Mouse (Mus musculus) embryo, embryonic 10.5 days (tissue): ENCODE data around the gene Mbd3l2.
A peak's percentile ranks its signal among the peaks of the same experiment; 100 is the strongest.
"Not testable (repeated sequence)": the region's sequence is repeated elsewhere in the genome, so short reads cannot be mapped to it uniquely, and the experiment has no call there.

Experiments used
- DNase-seq: peaks from one replicate; pipeline ENCODE4 v3.0.0-alpha.2; 2015; ENCODE audit warnings: low spot score

The Mbd3l2 gene

DNA sequence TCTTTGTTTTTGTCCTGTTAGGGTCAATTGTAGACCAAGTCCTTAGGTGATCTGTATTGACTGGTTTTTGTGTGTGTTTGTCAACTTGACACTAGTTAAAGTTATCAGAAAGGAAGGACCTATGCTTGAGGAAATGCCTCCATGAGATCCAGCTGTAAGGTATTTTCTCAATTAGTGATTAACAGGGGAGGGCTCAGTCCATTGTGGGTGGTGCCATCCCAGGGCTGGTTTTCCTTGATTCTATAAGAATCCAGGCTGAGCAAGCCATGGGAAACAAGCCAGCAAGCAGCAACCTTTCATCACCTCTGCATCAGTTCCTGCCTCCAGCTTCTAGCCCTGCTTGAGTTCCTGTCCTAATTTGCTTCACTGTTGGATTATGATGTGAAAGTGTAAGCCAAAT, at the start of gene Mbd3l2:
Mbd3l2 (plus strand) TSS at position 301 of the 400 bp plus-strand sequence.
- no peak for DNase-seq

DNA sequence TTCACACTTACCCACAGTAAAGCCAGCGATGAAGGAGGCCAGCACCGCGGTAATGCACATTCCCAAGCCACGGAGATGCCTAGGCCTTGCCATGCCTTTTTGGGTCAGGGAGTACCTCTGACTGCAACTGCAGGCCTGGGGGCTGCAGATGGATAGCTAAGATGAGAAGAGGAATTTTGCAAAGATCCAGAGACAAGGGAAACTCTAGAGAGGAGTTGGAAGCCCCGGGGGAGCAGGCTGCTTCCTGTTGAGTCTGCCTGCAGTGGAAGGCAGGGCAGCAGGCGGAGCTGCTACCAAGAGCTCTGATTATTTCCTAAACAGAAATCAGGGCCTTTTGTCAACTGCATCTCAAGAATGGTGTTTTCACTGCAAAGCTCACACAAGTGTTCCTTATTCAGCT, 44.7 kb upstream of the Mbd3l2 start:
- DNase-seq = peak; percentile 32

DNA sequence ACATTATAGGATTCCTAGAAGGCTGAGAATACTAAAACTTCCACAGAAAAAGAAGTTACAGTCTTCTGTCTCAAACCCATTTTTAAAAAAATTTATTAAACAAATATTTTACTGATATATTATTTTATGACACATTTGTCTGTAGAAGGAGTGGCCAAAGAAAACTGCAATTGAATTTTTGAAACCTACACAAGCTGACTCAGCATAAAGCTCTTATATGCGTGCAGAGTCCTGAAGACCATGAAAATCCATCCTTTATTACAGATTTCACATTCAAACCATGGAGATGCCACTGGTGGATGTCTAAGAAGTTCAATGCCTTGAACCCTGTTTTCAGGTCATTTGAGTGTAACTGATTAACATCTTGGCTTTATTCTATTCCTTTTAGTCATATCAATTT, 30.8 kb upstream of the Mbd3l2 start:
- DNase-seq = no peak

DNA sequence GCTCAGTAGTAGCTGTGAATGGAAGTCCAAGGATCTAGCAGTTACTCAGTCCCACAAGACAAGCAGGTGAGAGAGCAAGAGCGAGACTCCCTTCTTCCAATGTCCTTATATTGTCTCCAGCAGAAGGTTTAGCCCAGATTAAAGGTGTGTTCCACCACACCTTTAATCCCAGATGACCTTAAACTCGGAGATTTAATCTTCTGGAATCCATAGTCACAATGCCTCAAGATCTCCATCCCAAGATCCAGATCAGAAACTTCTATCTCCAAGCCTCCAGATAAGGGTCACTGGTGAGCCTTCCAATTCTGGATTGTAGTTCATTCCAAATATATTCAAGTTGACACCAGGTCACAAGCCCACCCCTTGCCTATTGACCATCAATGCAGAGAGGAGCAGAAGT, 27.6 kb upstream of the Mbd3l2 start, which contains the start of gene Naalad2:
Naalad2 (minus strand) TSS at position 101 of the 400 bp plus-strand sequence.
- DNase-seq = not testable (repeated sequence)

DNA sequence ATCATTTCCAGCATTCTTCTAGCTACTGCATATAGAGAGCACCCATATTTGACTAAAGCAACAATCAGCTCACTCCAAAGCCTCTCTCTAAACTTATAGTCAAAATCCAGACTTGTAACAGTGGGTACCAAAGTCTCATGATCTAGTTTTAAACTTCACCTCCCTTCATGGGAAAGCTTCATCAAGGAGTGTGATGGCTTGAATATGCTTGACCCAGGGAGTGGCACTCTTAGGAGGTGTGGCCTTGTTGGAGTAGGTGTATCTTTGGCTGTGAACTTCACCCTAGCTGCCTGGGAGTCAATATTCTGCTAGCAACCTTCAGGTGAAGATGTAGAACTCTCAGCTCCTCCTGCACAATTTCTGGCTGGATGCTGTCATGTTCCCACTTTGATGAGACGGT, 26.3 kb upstream of the Mbd3l2 start, which contains the start of gene Ubtfl1:
Ubtfl1 (plus strand) TSS at position 301 of the 400 bp plus-strand sequence.
- DNase-seq = no peak

DNA sequence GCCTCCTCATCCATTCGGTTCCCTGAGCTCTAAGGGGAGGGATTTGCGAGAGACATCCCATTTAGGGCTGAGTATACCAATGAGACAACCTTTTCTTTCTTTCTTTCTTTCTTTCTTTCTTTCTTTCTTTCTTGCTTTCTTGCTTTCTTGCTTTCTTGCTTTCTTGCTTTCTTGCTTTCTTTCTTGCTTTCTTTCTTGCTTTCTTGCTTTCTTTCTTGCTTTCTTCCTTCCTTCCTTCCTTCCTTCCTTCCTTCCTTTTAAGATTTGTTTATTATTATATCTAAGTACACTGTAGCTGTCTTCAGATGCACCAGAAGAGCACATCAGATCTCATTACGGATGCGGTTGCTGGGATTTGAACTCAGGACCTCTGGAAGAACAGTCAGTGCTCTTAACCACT, 18.1 kb upstream of the Mbd3l2 start:
- peak; percentile 2 for DNase-seq

DNA sequence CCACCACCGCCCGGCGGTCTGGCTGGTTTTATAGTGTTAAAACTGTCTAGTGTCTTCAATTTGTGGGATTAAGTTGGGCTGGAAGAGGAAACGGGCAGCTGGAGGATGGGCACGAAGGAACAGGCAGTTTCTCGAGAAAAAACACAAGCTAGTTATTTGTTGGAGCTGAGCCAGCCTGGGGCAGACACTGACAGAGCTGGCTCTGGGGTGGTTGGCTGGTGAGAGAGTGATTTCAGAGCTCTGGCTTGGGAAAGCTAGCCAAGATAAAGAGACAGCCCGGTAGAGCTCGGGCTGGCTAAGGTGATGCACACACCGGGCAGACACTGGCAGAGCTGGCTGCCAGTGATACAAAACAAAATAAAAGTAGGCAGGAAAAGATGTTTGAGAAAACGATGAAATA, 1.2 kb downstream of the Mbd3l2 start:
- no peak for DNase-seq

DNA sequence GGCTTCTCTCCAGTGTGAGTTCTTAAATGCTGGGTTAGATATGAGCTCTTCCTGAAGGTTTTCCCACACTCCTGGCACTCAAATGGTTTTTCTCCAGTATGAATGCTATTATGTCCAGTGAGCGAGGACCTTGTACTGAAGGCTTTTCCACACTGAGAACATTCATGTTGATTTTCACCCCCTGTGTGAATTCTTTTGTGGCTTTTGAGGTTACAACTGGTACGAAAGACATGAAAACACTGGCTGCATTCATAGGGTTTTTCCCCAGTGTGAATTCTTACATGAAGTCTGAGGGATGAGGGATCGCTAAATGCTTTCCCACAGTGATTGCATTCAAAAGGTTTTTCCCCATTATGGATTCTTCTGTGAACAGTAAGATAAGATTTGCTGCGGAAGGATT, 26.1 kb downstream of the Mbd3l2 start:
- DNase-seq = no peak

DNA sequence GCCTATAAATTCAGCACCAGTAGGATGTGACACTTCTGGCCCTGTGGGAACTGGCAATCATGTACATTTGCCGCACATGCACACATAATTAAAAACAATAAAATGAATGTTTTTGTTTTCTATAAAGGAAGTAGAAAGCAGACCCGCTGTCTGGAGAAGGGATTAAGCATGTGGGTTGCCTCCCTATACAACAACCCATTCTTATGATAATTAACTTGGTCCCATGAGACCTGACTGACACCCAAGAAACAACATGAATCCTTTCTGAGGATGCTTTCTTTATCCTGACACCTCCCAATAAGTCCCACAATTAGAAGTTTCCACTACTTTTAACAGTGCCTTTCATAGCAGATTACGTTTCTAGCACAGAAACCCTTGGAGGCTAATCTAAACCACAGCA, 36.9 kb downstream of the Mbd3l2 start:
- DNase-seq = no peak

DNA sequence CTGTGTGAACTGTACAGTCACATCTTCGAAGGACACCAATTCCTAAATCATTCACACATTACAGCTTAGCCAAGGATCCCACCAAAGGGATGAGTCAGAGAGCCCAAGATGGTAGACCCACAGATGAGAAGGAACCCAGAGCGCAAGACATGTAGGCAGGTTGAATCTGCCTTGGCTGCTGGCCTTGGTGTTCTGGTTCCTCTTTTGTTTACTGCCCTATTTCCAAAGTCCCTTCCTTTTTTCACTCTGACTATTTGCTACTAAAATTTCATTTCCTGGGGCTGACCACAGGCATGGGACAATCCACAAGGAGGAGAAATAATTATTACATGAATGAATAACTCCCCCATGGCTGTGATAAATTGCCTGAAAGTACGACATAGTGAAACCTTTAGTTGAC, 37.6 kb downstream of the Mbd3l2 start:
- no peak for DNase-seq

DNA sequence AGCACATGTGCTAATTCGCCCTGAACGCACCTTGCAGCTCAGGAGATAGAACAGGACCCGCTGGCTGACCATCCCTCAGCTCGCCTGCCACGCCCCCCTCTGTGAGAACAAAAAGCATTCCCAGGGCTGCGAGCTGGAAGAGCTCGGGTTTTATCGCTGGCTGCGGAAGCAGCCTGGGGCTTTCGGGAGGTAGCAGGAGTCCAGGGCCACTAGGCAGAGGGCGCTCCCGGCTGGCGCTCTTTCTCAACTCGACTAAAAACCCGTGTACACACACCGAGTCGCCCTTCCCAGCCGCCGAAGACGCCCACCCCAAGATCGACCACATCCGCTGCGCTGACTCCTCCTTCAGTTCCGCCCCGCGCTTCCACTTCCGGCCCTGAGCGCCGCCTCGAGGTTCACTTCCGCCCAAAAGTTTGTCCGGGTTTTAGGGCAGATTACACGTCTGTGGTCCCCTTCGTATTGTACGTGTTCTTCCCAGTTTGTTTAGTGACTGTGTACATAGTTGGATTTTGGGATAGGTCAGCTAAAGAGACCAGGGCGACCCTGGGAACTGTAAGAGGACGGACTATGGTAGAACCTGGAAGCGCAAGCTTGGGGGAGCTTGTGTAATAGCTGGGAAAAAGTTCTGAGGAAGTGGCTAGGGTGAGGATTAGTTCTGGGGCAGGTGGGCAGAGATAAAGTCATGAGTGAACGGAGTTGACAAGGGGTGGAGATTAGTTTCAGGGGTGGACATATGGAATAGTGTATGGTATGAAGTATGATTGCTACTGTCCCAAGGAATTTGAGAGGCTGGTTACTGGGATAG, 43.1 kb downstream of the Mbd3l2 start:
- DNase-seq = peak; percentile 90

DNA sequence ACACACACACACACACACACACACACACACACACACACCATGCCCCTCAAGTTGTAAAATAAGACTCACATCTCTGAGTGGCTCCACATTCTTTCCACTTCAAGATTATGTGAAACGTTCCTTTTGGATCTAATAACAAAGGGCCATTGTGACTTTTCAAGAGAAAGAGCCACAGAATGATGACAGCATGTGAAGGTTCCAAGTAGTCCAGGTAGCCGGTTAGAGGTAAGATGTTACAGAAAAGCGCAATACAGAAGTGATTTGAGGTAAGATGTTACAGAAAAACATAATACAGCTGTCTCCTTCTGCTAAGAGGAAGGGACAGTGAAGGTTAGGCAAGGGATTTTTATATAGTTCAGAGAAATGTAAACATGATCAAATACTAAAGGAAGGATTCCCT, 47.7 kb downstream of the Mbd3l2 start, which contains the start of the genes Zfp558 and Mbd3l1:
Zfp558 (minus strand) TSS at position 101 of the 400 bp plus-strand sequence.
Mbd3l1 (plus strand) TSS at position 192 of the 400 bp plus-strand sequence.
- DNase-seq = no peak
